Mouse (Mus musculus) intestine, embryonic 15.5 days (tissue): ENCODE measurements at regions not wholly inside any gene's neighbourhood (a gene's known extent, or its start where the extent isn't known, plus 50 kb on each side); places are given as distances from the start of the nearest gene placed in this dataset.

Experiments
- ATAC-seq: fragments of 200-750 bp; cut with Nextera tagmentation; 2 replicates; pipeline ENCODE4 v1.8.0; 2017; ENCODE audit warnings: moderate TSS enrichment, moderate library complexity
- H3K27ac ChIP-seq: fragments of 300-500 bp; sonication (generic); 2 replicates; pipeline ENCODE4 v1.5.1; 2015; ENCODE audit warnings: mild to moderate bottlenecking, inconsistent platforms
- H3K27me3 ChIP-seq: fragments of 300-500 bp; sonication (generic); replicated peaks from 2 replicates; pipeline ENCODE4 v1.6.1; 2015; ENCODE audit warnings: inconsistent platforms
- H3K36me3 ChIP-seq: fragments of 300-500 bp; sonication (generic); 2 replicates; pipeline ENCODE4 v1.6.1; 2015; ENCODE audit warnings: inconsistent platforms
- H3K4me1 ChIP-seq: fragments of 300-500 bp; sonication (generic); replicated peaks from 2 replicates; pipeline ENCODE4 v1.6.1; 2015; ENCODE audit warnings: inconsistent platforms
- H3K4me2 ChIP-seq: fragments of 300-500 bp; sonication (generic); replicated peaks from 2 replicates; pipeline ENCODE4 v1.6.1; 2015; ENCODE audit warnings: mild to moderate bottlenecking, inconsistent platforms
- H3K4me3 ChIP-seq: fragments of 300-500 bp; sonication (generic); replicated peaks from 2 replicates; pipeline ENCODE4 v1.5.1; 2015; ENCODE audit warnings: inconsistent platforms
- H3K9ac ChIP-seq: fragments of 300-500 bp; sonication (generic); 2 replicates; pipeline ENCODE4 v1.6.1; 2015; ENCODE audit warnings: inconsistent platforms
- H3K9me3 ChIP-seq: fragments of 300-500 bp; sonication (generic); 2 replicates; pipeline ENCODE4 v1.6.1; 2016; ENCODE audit warnings: inconsistent platforms
- WGBS: fragments of 180-500 bp; shearing (Covaris S2); methylation state at CpG from one replicate; pipeline ENCODE4 v1.1.7; 2015; 5-methylcytosine and 5-hydroxymethylcytosine counted together

DNA sequence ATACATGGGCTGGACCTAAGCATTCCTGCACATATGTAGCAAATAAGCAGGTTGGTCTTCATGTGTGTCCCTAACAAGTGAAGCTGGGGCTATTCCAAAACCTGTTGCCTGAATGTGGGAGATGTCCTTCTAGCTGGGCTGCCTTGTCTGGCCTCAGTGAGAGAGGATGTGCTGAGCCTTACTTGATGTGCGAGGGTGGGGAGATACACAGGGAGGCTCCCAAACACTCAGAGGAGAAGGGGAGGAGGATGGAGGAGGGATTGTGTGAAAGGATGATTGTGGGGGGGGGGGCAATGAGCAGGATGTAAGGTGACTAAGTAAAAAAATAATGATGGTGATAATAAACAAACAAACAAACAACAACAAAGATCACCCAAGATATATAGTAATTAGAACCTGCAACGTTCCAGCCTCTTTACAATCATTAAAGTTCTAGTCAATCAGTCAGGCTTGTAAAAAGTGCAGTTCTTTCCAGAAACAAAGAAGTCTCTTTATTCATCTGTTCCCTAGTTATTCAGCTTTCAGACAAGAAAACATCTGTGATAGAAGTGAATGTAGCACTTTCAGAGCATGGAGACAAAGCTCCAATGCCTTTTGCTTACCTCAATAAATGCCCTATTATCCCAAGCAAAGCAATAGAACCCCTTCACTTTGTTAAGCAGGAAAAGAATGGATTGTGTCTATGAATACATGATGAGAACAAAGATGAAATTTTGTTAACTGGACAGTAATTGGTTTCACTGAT, 1261.1 kb downstream of the Pla2g4a start:
- Histone ChIP-seq H3K9ac (no peak overlapping the region), H3K4me2 (no peak overlapping the region), H3K27ac (no peak overlapping the region), H3K27me3 (no peaks in the 10 kb centered on the region), H3K36me3 (no peaks in the 10 kb centered on the region), H3K9me3 (no peaks in the 10 kb centered on the region), H3K4me1 (no peaks in the 10 kb centered on the region), H3K4me3 (no peak overlapping the region)
- 64% methylated on average over 2 of the region's 2 CpGs for whole genome bisulfite sequencing
- no peak for ATAC-seq

DNA sequence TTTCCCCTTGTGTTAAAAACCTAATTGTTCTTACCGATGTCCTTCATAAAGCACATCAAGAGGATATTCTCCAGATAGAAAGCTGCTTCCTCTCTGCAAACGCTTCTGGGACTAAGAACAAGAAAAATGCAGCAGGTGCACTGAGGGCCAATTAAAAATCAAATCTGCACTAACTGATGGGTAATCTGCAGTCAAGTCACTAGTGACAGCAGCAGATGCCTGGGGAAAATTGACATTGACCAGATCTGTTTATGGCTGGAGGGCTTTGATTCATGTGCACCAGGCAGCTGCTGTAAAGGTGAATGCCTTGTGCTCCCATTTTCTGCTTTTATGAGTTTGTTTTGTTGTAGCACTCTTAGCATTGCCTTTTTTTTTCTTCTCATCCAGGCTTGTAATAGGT, 1271.0 kb downstream of the Pla2g4a start:
- no peaks in the 10 kb centered on the region for H3K4me1 ChIP-seq
- no peak for ATAC-seq

DNA sequence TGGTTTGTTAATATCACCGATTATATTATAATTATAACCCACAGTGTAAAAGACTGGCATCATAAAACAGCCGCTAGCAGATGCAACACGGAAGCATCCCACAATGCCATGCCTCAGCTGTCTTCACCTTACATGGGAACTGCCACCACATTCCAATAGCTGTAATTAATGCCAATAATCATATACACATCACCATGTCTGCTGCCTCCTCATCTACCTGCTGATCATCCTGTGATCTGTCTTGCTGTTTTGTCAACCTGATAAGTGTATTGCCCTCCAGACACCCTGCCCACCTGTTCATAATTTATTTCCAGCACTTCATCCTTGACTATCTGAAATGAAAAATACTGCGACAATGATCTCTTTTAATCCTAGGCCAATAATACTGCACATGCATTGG, 1271.5 kb downstream of the Pla2g4a start:
- H3K9me3 ChIP-seq = no peaks in the 10 kb centered on the region
- no peak overlapping the region for H3K27ac ChIP-seq
- no peak for ATAC-seq
- H3K4me3 ChIP-seq = no peak overlapping the region
- no peak overlapping the region for H3K9ac ChIP-seq
- H3K4me2 ChIP-seq = no peak overlapping the region
- H3K27me3 ChIP-seq = no peaks in the 10 kb centered on the region
- H3K4me1 ChIP-seq = no peaks in the 10 kb centered on the region
- WGBS = 85% methylated on average over 4 of the region's 4 CpGs
- H3K36me3 ChIP-seq = no peaks in the 10 kb centered on the region

More for the DNA sequence above, 1271.0 kb downstream of the Pla2g4a start:
- no peak overlapping the region for H3K4me2 ChIP-seq
- no peak overlapping the region for H3K9ac ChIP-seq
- no peak overlapping the region for H3K27ac ChIP-seq
- H3K36me3 ChIP-seq = no peaks in the 10 kb centered on the region
- no peak overlapping the region for H3K4me3 ChIP-seq
- H3K9me3 ChIP-seq = no peaks in the 10 kb centered on the region
- H3K27me3 ChIP-seq = no peaks in the 10 kb centered on the region
- WGBS = 56% methylated on average over 2 of the region's 2 CpGs

DNA sequence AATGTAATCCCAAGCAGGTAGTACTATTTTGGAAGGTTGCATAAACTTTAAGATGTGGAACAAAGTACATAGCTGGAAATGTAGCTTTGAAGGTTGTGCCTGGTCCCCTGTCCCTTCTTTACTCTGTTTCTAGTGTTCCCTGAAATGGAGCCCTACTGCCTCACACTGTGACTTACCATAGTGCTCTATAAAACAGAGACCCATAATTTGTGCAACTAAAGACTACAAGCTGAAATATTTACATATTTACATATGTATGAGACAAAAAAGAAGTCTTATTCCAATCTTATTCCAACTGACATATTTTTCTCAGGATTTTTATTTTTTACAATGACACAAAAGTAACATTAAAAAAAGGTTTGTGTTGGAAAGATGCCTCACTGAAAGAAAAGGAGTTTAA, 1285.6 kb downstream of the Pla2g4a start:
- ATAC-seq = no peak
- no peaks in the 10 kb centered on the region for H3K9me3 ChIP-seq
- no peak overlapping the region for H3K4me3 ChIP-seq
- H3K27me3 ChIP-seq = no peaks in the 10 kb centered on the region
- H3K27ac ChIP-seq = no peak overlapping the region
- H3K4me2 ChIP-seq = no peak overlapping the region
- no peaks in the 10 kb centered on the region for H3K4me1 ChIP-seq
- H3K9ac ChIP-seq = no peak overlapping the region
- no peaks in the 10 kb centered on the region for H3K36me3 ChIP-seq

DNA sequence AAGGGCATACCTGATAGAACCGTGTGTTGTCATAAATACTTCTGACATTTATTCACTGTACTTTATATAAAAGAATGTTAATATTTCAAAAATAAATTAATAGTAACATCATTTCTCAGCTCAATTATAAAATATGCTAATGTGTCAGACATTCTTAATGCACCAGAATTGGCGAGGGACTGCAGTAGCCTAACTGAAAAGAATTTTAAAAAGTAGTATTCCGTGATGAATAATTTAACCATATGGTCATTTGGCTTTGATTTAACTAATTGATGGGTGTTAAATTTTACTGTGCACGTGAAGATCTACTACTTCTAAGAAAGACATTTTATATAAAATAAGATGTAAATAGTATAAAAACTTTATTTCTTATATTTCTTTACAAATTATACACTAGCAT, 1296.7 kb downstream of the Pla2g4a start:
- Histone ChIP-seq H3K36me3 (no peaks in the 10 kb centered on the region), H3K4me1 (no peaks in the 10 kb centered on the region), H3K4me2 (no peak overlapping the region), H3K9ac (no peak overlapping the region), H3K9me3 (no peaks in the 10 kb centered on the region), H3K27me3 (no peaks in the 10 kb centered on the region), H3K4me3 (no peak overlapping the region), H3K27ac (no peak overlapping the region)
- no peak for ATAC-seq
- 77% methylated on average over 4 of the region's 4 CpGs for WGBS

GRCm38 (mm10) chr1:148656990-148657389, 1304.1 kb downstream of the Pla2g4a start:
- no peak overlapping the region for H3K4me3 ChIP-seq
- 94% methylated on average over 1 of the region's 1 CpGs for WGBS
- no peaks in the 10 kb centered on the region for H3K9me3 ChIP-seq
- no peak overlapping the region for H3K27ac ChIP-seq
- H3K27me3 ChIP-seq = no peaks in the 10 kb centered on the region
- H3K36me3 ChIP-seq = no peaks in the 10 kb centered on the region
- ATAC-seq = no peak
- no peaks in the 10 kb centered on the region for H3K4me1 ChIP-seq
- no peak overlapping the region for H3K9ac ChIP-seq
- H3K4me2 ChIP-seq = no peak overlapping the region
